Mouse (Mus musculus) fat pad, adult 2 months (tissue): ENCODE measurements around the gene Klhl22.

Experiments used
- DNase-seq: peaks from one replicate; pipeline ENCODE4 v3.0.0-alpha.2; 2011; ENCODE audit warnings: low read depth, low spot score; ENCODE audit errors: extremely low read depth

Gene Klhl22

DNA sequence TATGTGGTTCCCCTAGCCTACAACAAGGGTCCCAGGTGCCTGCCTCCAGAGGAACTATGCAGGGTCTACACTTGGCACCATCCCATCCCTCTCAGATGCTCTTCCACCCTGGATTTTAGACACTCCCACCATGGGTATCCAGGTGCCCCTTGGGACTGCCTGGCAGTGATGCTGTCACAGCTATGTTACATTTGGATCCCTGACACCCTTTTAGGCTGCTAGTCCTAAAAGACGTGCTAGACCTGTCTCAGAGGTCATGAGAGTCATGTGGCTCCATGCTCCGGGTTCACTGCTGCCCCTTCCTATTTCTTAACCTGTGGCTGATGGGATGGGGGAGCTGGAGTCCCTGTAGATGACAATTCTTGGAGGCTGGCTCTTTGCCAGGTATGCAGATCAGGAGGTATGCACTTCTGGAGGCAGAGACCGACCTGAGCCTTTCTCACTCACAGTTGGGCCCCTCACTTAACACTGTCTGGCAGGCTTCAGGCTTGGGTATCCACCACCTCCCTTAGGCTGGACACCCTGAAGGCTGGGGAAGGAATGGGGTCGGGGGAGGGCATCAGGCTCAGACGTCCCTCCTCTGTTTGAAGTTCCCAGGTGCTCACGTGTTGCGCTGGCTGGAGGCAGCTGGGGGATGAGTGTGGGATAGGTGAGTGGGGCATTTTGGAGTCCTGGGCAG is 42.5 kb downstream of the Klhl22 start:
- DNase-seq, result no peak

GRCm38 (mm10) chr16:17802456-17802838 is 43.0 kb downstream of the Klhl22 start:
- DNase-seq, result no peak

DNA sequence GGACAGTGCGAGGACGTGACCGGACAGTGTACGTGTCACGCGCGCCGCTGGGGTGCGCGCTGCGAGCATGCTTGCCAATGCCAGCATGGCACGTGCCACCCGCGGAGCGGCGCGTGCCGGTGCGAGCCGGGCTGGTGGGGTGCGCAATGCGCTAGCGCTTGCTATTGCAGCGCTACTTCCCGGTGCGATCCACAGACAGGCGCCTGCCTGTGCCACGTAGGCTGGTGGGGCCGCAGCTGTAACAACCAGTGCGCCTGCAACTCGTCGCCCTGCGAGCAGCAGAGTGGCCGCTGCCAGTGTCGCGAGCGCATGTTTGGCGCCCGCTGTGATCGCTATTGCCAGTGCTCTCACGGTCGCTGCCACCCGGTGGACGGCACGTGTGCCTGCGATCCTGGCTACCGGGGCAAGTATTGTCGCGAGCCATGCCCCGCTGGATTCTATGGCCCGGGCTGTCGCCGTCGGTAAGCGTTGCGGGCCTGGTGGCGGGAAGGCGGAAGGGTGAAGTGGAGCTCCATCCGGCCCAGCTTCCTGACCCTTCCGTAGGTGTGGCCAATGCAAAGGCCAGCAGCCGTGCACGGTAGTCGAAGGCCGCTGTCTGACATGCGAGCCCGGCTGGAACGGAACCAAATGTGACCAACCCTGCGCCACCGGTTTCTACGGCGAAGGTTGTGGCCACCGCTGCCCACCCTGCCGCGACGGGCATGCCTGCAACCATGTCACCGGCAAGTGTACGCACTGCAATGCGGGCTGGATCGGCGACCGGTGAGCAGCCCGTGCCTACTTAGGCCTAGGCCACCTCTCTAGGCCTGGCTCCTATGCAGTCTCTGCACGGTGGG is 43.6 kb downstream of the Klhl22 start:
- no peak for DNase-seq

DNA sequence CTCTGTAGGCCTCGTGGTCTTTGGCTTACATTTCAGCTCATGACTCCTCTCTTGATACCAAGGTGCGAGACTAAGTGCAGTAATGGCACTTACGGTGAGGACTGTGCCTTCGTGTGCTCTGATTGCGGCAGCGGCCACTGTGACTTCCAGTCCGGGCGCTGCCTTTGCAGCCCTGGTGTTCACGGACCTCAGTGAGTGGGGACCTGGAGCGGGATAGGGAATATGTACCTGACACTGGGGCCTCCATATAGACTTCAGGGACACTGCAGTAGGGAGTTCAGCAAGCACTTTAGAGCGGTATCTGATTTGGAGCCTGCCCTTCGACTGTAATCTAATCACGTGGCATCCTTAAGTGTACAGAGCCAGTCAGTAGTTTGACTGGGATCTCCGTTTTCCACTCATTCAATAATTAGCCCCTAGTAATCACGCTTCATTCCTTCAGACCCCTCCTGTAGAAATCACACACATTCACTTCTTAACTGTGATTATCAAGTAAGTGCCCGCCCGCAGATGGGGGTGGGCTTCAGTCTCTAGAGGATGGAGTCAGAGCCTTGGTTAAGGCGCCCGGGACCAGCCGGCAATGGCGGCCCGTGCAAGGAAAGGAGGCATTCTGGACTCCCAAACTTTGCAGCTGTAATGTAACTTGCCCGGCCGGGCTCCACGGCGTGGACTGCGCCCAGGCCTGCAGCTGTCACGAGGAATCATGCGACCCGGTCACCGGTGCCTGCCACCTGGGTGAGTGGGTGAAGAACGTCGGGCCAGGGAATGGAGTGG is 44.4 kb downstream of the Klhl22 start:
- DNase-seq, result no peak

DNA sequence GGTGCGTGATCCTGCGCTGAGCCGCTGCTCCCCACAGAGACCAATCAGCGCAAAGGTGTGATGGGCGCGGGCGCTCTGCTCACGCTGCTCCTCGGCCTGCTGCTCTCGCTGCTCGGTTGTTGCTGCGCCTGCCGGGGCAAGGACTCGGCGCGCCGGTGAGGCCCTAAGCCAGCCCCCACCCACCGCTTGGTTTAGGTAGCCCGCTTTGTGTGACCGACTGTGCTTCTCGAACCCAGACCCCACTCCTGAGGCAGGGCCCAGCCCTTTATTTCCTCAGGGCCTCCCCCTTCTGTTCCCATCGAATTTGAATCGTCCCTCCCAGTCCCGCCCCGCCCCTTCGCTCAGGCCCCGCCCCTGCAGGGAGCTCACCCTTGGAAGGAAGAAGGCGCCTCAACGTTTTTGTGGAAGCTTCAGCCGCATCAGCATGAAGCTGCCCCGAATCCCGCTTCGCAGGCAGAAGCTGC is 45.1 kb downstream of the Klhl22 start:
- DNase-seq, result no peak

DNA sequence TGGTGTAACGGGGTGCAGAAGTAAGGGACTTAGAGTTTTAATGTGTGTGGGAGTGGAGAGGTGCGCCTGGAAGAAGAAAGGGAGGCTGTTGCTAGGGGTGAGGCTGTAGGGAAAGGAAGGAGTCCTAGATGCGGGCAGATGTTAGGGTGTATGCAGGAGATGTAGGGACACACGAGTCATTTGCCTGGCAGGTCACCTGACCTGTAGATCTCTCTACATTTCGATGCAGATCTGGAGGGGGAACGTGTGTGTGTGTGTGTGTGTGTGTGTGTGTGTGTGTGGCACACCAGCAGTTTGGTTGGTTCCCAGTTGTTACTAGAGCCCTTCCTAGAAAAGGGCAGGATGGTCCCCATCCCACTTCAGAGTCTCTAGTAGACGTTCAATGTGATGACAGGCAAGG is 45.6 kb downstream of the Klhl22 start:
- DNase-seq, result no peak

GRCm38 (mm10) chr16:17806581-17807191 is 47.3 kb downstream of the Klhl22 start:
- DNase-seq, result no peak

- DNase-seq, result no peak
Measured at GRCm38 (mm10) chr16:17807192-17808009, 48.0 kb downstream of the Klhl22 start.

DNA sequence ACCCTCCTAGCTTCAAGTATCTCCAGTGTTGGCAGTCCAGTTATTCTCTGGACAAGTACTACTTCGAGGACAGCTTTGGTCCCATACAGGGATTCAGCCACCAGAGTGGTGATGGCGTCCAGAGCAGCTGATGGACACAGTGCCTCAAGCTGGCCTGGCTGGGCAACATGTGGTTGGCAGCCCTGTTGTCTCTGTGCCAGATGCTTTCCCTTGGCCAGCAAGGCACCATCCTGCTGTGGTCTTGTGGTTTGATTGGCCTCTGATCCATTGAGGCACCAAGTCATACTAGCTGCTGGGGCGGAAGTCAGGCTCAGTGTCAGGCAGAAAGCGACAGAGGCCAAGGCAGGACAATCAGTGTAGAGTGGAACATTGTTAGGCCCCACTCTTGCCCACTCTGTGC is 49.7 kb downstream of the Klhl22 start:
- DNase-seq, result no peak

DNA sequence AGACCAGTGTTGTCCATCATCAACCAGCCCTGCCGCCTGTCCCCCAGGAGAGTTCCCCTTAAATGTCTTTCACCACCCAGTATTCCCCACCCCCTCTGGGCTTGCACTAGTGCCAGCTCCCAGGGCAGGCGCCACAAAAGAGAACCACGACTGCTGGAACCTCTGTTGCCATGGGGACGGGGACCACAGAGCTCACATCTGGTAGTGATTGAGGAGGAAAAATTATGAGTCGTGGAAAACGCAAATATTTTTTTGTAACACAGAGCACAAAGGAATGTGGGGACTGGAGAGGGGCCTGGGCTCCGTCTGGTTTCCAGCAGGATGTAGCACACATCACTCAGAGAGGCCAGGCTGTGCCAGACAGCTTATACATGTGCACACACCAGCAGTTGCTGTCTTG is 50.3 kb downstream of the Klhl22 start:
- DNase-seq, result no peak

DNA sequence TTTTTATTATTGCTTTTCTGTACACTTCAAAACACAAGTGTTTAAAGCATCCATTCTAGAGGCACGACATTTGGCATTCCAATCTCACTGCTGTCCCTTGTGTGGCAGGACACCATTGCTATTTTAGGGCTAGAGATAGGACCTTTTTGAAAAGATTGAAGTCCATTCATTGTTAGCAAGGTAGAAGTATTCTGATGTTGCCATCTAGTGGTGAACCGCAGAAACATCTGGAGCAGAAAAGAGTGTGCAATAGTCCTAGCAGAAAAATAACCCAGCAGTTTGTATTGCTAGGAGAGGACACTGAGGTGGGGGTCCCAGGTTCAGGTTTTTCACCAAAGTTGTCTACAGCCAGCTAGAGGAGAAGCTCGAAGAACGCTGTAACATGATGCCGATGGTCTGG is 52.7 kb downstream of the Klhl22 start:
- no peak for DNase-seq

DNA sequence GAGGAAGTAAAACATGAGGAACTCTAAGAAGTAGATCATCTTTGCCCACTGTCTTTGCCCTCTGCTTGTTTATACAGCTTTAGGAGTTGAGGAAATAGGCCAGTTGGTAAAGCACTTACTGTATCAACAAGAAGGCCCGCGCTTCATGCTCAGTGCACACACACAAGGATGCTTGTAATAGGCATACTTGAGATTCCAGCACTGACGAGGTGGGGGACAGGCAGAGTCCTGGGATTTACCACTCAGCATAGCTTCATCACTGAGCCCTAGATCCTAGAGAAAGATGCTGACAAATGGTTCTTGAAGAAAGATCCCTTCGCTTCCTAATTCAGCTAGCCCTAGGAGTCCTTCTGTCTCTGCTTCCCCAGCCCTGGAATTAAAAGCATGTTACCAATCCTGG is 53.8 kb downstream of the Klhl22 start:
- no peak for DNase-seq

- no peak for DNase-seq
Measured at GRCm38 (mm10) chr16:17815411-17816402, 56.3 kb downstream of the Klhl22 start.

DNA sequence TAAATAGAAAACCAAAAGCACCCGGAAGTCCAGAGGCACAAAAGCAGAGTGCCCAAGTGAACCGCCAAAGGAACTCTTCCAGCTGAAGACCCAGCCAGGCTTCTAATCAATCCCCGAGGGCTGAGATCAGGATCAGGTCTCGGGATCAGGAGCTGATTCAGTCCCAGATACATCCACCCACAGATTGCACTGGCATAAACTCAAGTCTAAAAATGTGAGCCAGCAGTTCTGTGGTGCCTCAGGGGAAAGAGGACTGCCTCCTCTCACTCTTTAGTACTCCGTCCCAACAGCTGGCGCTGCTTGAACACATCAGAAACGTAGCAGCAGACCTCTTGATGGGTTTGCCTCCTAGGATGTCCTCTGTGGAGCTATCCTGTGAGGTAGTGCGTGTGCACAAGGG is 57.1 kb downstream of the Klhl22 start:
- peak; percentile 50 for DNase-seq

DNA sequence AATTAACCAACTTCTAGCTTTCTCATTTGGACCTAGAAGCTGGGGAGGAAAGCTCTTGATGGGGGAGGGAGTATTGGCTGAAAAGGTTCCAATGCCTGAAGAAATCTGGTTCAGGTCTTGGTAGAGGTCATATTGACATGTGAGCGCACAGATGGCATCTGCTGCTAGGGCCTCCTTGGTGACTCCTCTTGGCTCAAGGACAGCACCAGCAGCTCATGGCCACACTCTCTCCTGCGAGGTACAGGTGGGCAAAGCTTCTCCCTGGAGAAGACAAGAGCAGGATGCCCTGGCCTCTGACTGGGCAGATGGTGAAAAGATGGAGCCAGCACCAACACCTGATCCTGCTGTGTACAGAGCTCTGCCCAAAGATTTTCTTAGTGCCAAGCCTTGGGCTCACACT is 67.1 kb downstream of the Klhl22 start:
- DNase-seq, result no peak

- DNase-seq, result no peak
Measured at GRCm38 (mm10) chr16:17828229-17828628, 68.8 kb downstream of the Klhl22 start.

- no peak for DNase-seq
Measured at GRCm38 (mm10) chr16:17828867-17829266, 69.4 kb downstream of the Klhl22 start.

GRCm38 (mm10) chr16:17830385-17831178 is 71.2 kb downstream of the Klhl22 start:
- DNase-seq, result no peak
